Mouse (Mus musculus) heart, embryonic 13.5 days (tissue): ENCODE data around the gene Tinagl1. TPM values are rescaled to one million over a fixed set of nuclear protein-coding genes. Genes with fewer than 3 reads are reported as not detected.

Experiments
- ATAC-seq: fragments of 200-750 bp; cut with Nextera tagmentation; 2 replicates; pipeline ENCODE4 v1.8.0; 2017; ENCODE audit warnings: moderate TSS enrichment; ENCODE audit not compliant: insufficient number of reproducible peaks, low FRiP score, low TSS enrichment; ENCODE audit errors: extremely low read depth
- H3K27ac ChIP-seq: fragments of 300-500 bp; sonication (generic); replicated peaks from 2 replicates; pipeline ENCODE4 v1.5.1; 2015; ENCODE audit warnings: moderate library complexity, mild to moderate bottlenecking, inconsistent platforms
- H3K27me3 ChIP-seq: fragments of 300-500 bp; sonication (generic); replicated peaks from 2 replicates; pipeline ENCODE4 v1.6.1; 2015; ENCODE audit warnings: mild to moderate bottlenecking, inconsistent platforms
- H3K36me3 ChIP-seq: fragments of 300-500 bp; sonication (generic); 2 replicates; pipeline ENCODE4 v1.6.1; 2015; ENCODE audit warnings: mild to moderate bottlenecking, inconsistent platforms
- H3K4me1 ChIP-seq: fragments of 300-500 bp; sonication (generic); 2 replicates; pipeline ENCODE4 v1.6.1; 2015; ENCODE audit warnings: inconsistent platforms
- H3K4me2 ChIP-seq: fragments of 300-500 bp; sonication (generic); 2 replicates; pipeline ENCODE4 v1.6.1; 2015; ENCODE audit warnings: inconsistent platforms, mild to moderate bottlenecking, moderate library complexity
- H3K4me3 ChIP-seq: fragments of 300-500 bp; sonication (generic); 2 replicates; pipeline ENCODE4 v1.5.1; 2015; ENCODE audit warnings: moderate library complexity, mild to moderate bottlenecking, inconsistent platforms
- H3K9ac ChIP-seq: fragments of 300-500 bp; sonication (generic); 2 replicates; pipeline ENCODE4 v1.6.1; 2015; ENCODE audit warnings: inconsistent platforms, mild to moderate bottlenecking, moderate library complexity
- H3K9me3 ChIP-seq: fragments of 300-500 bp; sonication (generic); 2 replicates; pipeline ENCODE4 v1.6.1; 2016; ENCODE audit warnings: inconsistent platforms
- WGBS: fragments of 180-500 bp; shearing (Covaris S2); methylation state at CpG from one replicate; pipeline ENCODE4 v1.1.7; 2015; ENCODE audit warnings: mixed read lengths; 5-methylcytosine and 5-hydroxymethylcytosine counted together
- polyA plus RNA-seq: library from polyadenylated mRNA; unstranded; fragments of >200 nt; fragmentation: Nextera tagmentation; extraction: Ambion mirVana; gene quantifications from 2 replicates; pipeline ENCODE4 v1.2.1, GENCODE M21; 2015

Tinagl1 gene
- 47.4 and 53.0 TPM in 2 replicates for polyA plus RNA-seq

DNA sequence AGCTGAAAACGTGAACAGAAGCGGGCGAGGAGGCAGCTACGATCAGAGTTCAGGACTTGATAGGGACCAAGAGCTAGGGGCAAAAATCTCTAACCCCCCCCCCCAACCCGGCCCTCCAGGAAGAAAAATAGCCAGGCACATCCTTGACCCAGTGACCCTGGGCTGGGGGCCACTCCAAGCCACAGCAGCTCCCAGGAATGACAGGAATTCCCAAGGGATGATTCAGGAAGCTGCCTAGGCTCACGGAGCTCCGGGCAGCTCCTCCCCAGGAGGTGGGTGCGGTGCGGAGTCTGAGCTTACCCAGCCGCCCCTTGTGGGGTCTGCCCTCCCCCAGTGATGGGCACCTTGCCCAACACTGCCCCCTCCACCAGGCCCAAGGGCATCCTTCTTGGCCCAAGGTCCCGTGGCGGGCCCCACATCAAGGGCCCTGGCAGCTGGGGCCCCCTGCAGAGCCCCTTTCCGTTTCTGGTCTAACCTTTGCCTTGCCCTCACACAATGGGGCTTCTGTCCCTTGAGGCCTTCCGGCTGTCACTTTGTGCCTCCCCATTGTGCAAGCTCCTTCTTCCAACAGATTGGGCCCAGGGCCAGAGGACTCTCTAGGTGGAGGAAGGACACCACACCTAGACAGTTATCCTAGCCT lies at the start of gene Tinagl1:
Gene Tinagl1 (minus strand): TSS at position 51 of the 640 bp plus-strand sequence.
- Histone ChIP-seq H3K36me3 (peaks cover 4% of the 10 kb centered on the region; the same call in 1 of the 2 replicates), H3K4me2 (peak within 1 kb of the TSS; percentile 75), H3K9me3 (no peaks in the 10 kb centered on the region), H3K4me3 (peak within 1 kb of the TSS; percentile 52), H3K9ac (peak within 1 kb of the TSS; percentile 79), H3K27me3 (peaks cover 8% of the 10 kb centered on the region; the same call in 1 of the 2 replicates), H3K4me1 (peaks cover 76% of the 10 kb centered on the region), H3K27ac (peak within 1 kb of the TSS; percentile 56)
- 1% methylated on average over 14 of the region's 14 CpGs for WGBS
- ATAC-seq = no peak

DNA sequence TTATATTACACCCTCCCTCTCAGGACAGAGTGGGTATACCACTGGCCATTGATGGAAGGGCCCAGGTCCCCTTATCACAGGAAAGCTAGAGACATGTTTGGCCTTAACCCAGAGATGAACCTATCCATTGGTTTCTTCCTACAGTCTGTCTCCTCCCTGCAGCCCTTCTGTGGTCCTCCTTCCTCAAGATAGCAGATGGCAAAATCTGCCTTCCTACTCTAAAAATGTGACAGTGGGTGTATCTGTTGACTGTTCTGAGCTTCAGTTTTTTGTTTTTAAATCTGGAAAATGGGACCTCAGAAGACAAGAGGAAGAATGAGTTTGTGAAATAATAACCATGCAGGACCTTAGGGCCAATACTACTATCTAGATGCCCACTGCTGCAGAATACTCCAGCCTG lies 49.1 kb upstream of the Tinagl1 start:
- no peaks in the 10 kb centered on the region for H3K4me1 ChIP-seq
- ATAC-seq = no peak
- H3K9ac ChIP-seq = no peak overlapping the region
- no peaks in the 10 kb centered on the region for H3K36me3 ChIP-seq
- H3K4me3 ChIP-seq = no peak overlapping the region
- H3K9me3 ChIP-seq = no peaks in the 10 kb centered on the region
- peaks cover 16% of the 10 kb centered on the region for H3K27me3 ChIP-seq
- no peak overlapping the region for H3K27ac ChIP-seq
- no peak overlapping the region for H3K4me2 ChIP-seq

DNA sequence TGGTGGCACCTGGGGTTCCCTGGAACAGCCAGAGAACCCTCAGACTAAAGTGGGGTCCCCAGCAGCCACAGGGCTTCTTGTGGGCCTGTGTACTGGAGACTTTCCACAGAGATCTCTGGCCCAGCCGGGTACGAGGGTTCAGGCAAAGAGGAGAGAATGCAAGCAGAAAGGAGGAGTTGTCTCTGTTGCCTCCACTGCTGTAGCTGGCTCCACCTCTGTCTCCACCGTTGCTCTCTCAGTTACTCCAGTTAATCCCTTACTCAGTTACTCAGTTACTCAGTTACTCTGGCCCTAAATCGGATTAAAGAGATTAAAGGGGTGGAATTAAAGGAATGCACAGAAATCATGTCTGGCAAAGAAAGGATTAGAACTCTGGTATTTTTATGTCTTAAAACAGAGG lies 47.3 kb upstream of the Tinagl1 start, which contains the start of gene Gm853:
Gene Gm853 (minus strand): TSS at position 223 of the 400 bp plus-strand sequence.
- WGBS = 53% methylated on average over 4 of the region's 4 CpGs
- H3K27ac ChIP-seq = no peak within 1 kb of the TSS
- no peak within 1 kb of the TSS for H3K4me3 ChIP-seq
- H3K9ac ChIP-seq = no peak within 1 kb of the TSS
- no peak within 1 kb of the TSS for H3K4me2 ChIP-seq
- no peaks in the 10 kb centered on the region for H3K36me3 ChIP-seq
- no peaks in the 10 kb centered on the region for H3K9me3 ChIP-seq
- H3K27me3 ChIP-seq = peaks cover 16% of the 10 kb centered on the region
- no peaks in the 10 kb centered on the region for H3K4me1 ChIP-seq
- ATAC-seq = no peak

DNA sequence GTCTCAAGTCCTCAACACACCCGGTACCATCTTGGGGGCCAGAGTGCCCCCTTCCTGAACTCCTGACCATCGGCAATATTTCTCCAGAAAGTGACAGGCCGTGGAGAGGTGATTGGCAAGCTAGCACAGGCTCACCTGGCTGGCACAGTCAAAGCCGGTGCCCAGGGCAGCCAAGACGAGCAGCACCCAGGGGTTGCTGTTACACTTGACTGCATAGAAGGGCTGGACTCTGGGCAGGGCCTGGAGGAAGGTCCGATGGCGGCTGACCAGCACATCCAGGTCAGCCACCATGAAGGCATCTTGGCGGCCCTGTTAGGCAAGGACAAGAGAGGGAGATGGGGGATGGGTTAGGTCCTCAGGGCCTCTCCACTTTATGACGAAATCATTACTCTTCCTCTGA lies 45.3 kb upstream of the Tinagl1 start:
- no peaks in the 10 kb centered on the region for H3K36me3 ChIP-seq
- H3K4me3 ChIP-seq = no peak overlapping the region
- H3K4me2 ChIP-seq = no peak overlapping the region
- ATAC-seq = no peak
- H3K27me3 ChIP-seq = peaks cover 15% of the 10 kb centered on the region
- no peak overlapping the region for H3K9ac ChIP-seq
- no peak overlapping the region for H3K27ac ChIP-seq
- H3K9me3 ChIP-seq = no peaks in the 10 kb centered on the region
- no peaks in the 10 kb centered on the region for H3K4me1 ChIP-seq
- 80% methylated on average over 9 of the region's 9 CpGs for WGBS

DNA sequence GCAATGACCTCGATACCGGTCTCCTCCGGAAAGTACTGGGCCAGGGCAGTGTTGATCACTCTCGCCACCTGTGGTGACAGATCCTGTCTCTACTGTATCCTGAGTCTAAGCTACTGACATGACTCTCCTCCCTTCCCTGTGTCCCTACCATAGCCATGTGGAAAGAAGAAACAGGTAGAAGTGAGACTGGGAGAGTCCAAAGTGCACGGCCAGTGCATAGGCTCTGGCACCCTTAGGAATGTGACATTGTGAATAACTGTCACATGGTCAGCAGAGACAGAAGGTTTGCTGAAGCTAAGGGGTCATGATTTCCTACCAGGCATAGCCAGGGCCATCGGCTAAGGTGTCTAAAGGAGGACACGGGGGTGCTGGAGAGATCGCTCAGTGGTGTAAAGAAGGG lies 40.5 kb upstream of the Tinagl1 start:
- no peak overlapping the region for H3K4me2 ChIP-seq
- peaks cover 12% of the 10 kb centered on the region for H3K27me3 ChIP-seq
- no peaks in the 10 kb centered on the region for H3K36me3 ChIP-seq
- no peak overlapping the region for H3K9ac ChIP-seq
- no peaks in the 10 kb centered on the region for H3K9me3 ChIP-seq
- WGBS = 81% methylated on average over 8 of the region's 8 CpGs
- H3K4me3 ChIP-seq = no peak overlapping the region
- H3K27ac ChIP-seq = no peak overlapping the region
- no peak for ATAC-seq
- no peaks in the 10 kb centered on the region for H3K4me1 ChIP-seq

DNA sequence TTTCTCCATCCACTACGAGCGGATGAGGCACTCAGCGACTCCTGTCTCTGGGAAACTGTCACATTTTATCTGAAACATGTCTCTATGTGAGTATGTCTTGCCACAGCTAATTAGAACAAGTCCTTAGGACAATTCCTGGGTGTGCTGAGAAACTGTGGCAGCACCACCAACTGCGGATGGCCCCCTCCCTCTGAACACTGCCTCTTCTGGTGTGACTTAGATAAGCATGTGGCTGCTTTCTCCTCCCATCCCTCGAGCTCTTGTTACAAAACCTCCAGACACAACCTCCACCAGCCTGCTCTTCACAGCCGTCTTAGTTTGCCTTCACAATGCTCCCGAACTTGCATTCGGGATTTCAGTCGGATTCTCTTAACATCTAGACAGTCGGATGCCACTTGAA lies 38.9 kb upstream of the Tinagl1 start:
- Histone ChIP-seq H3K27me3 (peaks cover 12% of the 10 kb centered on the region; the same call in 1 of the 2 replicates), H3K36me3 (no peaks in the 10 kb centered on the region), H3K4me2 (no peak overlapping the region), H3K4me3 (no peak overlapping the region), H3K9ac (no peak overlapping the region), H3K9me3 (no peaks in the 10 kb centered on the region), H3K27ac (no peak overlapping the region), H3K4me1 (no peaks in the 10 kb centered on the region)
- 60% methylated on average over 10 of the region's 10 CpGs for WGBS
- no peak for ATAC-seq

DNA sequence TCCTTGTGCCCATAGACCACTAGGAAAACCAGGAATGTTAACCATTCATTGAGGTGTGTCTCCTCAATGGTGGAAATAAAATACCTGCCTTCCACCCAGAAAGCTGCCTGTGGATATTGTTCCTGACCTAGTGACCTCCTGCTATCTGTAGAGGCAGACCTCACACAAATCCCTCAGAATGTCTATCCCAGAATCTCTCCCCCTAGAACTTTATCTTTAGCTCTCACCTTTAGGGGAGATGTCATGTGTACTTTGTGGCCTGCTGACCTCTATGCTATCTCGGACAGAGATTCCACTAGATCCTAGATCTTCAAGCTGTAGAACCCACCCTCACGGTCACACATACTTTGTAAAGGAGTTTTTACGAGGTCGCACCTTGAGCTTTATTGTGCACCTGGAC lies 38.3 kb upstream of the Tinagl1 start:
- Histone ChIP-seq H3K4me3 (no peak overlapping the region), H3K4me2 (no peak overlapping the region)
- no peak for ATAC-seq

DNA sequence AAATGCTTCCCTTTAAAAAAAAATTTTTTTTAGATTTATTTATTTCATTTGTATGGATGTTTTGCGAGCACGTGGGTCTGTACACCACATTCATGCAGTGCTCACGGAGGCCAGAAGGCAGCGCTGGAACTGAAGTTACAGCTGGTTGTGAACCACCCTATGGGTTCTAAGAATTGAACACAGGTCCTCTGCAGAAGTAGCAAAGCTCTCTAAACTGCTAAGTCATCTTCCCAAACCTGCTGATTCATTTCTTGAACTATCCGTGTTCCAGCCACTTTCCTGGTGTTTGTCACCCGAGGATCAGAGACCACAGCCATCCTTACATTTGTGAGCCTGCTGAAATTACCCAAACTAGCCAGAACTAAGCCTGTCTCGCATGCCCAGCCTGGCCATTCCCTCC lies 37.5 kb upstream of the Tinagl1 start:
- Histone ChIP-seq H3K27me3 (peaks cover 12% of the 10 kb centered on the region; the same call in 1 of the 2 replicates), H3K4me2 (no peak overlapping the region), H3K9ac (no peak overlapping the region), H3K4me3 (no peak overlapping the region), H3K4me1 (no peaks in the 10 kb centered on the region), H3K36me3 (no peaks in the 10 kb centered on the region), H3K27ac (no peak overlapping the region), H3K9me3 (no peaks in the 10 kb centered on the region)
- 69% methylated on average over 7 of the region's 7 CpGs for WGBS
- ATAC-seq = no peak

More for the DNA sequence above, 38.3 kb upstream of the Tinagl1 start:
- no peaks in the 10 kb centered on the region for H3K4me1 ChIP-seq
- no peak overlapping the region for H3K9ac ChIP-seq
- WGBS = 67% methylated on average over 4 of the region's 4 CpGs
- no peaks in the 10 kb centered on the region for H3K36me3 ChIP-seq
- peaks cover 12% of the 10 kb centered on the region; the same call in 1 of the 2 replicates for H3K27me3 ChIP-seq
- no peaks in the 10 kb centered on the region for H3K9me3 ChIP-seq
- no peak overlapping the region for H3K27ac ChIP-seq

DNA sequence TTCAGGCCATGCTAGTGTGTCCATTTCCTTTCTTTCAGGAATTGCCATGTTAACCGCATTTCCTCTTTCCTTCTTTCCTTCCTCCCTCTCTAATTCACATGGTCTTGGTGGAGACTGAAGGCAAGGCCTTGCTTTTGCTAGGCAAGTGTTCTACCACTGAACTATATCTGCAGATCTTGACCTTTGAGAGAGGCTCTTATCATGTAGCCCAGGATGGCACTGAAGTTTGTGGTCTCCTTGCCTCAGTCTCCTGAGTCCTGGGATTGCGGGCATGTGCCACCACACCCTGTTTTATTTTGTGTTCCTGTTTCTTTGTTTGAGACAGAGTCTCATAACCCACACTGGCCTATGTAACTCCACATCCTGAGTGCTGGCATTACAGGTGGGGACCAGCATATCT lies 36.9 kb upstream of the Tinagl1 start:
- no peaks in the 10 kb centered on the region for H3K4me1 ChIP-seq
- no peak overlapping the region for H3K9ac ChIP-seq
- no peaks in the 10 kb centered on the region for H3K9me3 ChIP-seq
- no peak for ATAC-seq
- no peak overlapping the region for H3K4me2 ChIP-seq
- H3K27me3 ChIP-seq = peaks cover 12% of the 10 kb centered on the region; the same call in 1 of the 2 replicates
- WGBS = 79% methylated on average over 2 of the region's 2 CpGs
- H3K27ac ChIP-seq = no peak overlapping the region
- no peaks in the 10 kb centered on the region for H3K36me3 ChIP-seq
- H3K4me3 ChIP-seq = no peak overlapping the region

DNA sequence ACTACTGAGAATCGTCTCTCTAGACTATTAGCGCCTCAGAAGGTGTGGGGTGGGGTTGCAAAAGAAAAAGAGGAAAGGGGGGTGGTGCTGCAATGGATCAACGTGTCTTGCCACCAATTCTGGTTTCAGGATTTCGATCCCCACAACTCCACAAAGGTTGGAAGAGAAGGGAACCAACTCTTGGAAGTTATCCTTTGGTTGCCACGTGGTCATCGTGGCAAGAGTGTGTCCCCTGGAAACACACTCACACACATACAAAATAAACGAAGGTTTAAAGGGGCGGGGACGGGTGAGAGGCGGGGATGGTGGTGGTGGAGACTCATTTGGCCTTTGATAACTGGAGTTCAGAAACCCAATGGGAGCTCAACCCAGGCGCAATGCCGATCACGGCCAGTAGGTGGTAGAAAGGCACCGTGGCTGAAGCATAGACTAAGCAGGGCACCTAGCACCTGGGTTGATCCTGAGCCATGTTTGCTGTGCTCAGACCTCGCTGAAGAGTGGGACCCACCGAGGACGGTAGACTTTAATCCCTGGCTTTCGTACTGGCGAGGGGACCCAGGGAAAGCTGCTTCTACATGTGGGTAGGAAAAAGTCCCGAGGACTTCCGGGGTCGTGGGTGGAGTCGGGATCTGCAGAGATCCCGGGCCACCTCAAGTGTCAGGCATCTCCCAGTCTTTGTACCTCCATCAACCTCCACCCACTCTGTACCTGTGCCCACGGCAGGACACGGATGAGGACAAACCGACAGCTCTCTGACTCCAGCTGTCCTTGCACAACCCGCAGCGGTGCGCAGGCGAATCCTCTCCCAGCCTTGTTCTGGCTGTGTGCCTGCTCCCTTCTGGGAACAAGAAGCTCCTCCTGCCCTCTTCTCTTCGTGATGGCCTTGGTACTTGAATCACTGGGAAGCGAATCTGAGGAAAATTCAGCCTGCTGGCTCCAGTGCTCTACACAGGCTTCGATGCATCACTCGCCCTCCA lies 24.1 kb upstream of the Tinagl1 start:
- 16% methylated on average over 35 of the region's 35 CpGs for WGBS
- ATAC-seq = no peak

DNA sequence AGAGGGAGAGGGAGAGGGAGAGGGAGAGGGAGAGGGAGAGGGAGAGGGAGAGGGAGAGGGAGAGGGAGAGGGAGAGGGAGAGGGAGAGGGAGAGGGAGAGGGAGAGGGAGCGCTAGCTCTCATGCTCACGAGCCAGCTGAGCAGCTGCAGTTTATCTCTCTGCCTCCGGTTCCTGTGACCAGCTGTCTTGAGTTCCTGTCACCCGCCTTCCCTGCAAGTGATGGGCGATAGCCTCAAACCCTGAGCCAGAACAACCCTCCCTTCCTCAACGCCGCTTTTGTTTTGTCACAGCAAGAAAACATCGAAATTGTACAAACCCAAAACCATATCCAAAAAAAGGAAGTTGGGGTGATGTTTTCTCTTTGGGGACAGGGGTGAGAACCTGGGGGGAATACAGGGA lies 21.6 kb upstream of the Tinagl1 start:
- Histone ChIP-seq H3K4me1 (peaks cover 4% of the 10 kb centered on the region; the same call in 1 of the 2 replicates), H3K4me2 (no peak overlapping the region), H3K4me3 (no peak overlapping the region), H3K9ac (no peak overlapping the region), H3K36me3 (no peaks in the 10 kb centered on the region), H3K9me3 (no peaks in the 10 kb centered on the region), H3K27ac (no peak overlapping the region), H3K27me3 (peaks cover 61% of the 10 kb centered on the region)
- ATAC-seq = no peak
- WGBS = 52% methylated on average over 8 of the region's 8 CpGs

More for the DNA sequence above, 24.1 kb upstream of the Tinagl1 start:
- H3K9ac ChIP-seq = peak overlapping the region; percentile 66
- H3K4me1 ChIP-seq = peaks cover 4% of the 10 kb centered on the region; the same call in 1 of the 2 replicates
- H3K9me3 ChIP-seq = no peaks in the 10 kb centered on the region
- no peak overlapping the region for H3K27ac ChIP-seq
- H3K27me3 ChIP-seq = peaks cover 59% of the 10 kb centered on the region
- peak overlapping the region; percentile 49 for H3K4me3 ChIP-seq
- H3K4me2 ChIP-seq = peak overlapping the region; percentile 69
- no peaks in the 10 kb centered on the region for H3K36me3 ChIP-seq
